In the genomic region with DNA sequence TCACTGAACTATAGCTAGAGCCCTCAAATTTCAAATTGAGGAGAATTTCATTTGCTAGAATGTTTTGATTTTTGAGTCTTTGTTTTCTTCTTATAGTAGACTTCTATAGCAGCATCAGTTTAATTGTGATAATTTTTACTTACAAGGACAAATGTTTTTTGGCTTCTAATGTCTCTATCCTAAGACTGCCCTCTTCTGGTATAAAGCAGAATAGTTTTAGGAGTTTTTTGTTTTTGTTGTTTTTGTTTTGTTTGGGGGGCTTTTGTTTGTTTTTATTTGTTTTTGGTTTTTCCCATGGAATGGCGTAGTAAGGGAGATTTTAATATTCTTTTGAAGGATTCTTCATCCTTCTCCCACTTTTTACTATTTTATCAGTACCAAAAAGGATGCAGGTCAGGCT, we compare ENCODE assay signal across 27 mouse cellular contexts. TPM values are rescaled to one million over a fixed set of nuclear protein-coding genes. Genes with fewer than 3 reads are reported as not detected.
"Had no signal": no experiment of that assay in that cellular context is flagged by ENCODE, and none has a peak within 500 bp of the region (broad histone marks: within the 10 kb centered on the region; RNA-seq: fewer than 3 reads in every experiment).

No protein-coding gene starts in this region.

- H3K9ac ChIP-seq: limb, embryonic 12.5 days; limb, embryonic 15.5 days; liver, embryonic 14.5 days; lung, embryonic 15.5 days; midbrain, embryonic 13.5 days; neural tube, embryonic 12.5 days; neural tube, embryonic 15.5 days had no signal

- H3K4me1 ChIP-seq: limb, embryonic 12.5 days; limb, embryonic 15.5 days; lung, embryonic 15.5 days; megakaryocyte, embryonic 14.5 days; midbrain, embryonic 10.5 days; midbrain, embryonic 13.5 days; neural tube, embryonic 12.5 days; neural tube, embryonic 15.5 days had no signal

- H3K27me3 ChIP-seq: limb, embryonic 12.5 days; limb, embryonic 15.5 days; lung, embryonic 15.5 days; megakaryocyte, embryonic 14.5 days; midbrain, embryonic 13.5 days; neural tube, embryonic 12.5 days; neural tube, embryonic 15.5 days had no signal

- H3K27ac ChIP-seq: limb, embryonic 12.5 days; limb, embryonic 15.5 days; liver, embryonic 14.5 days; lung, embryonic 15.5 days; midbrain, embryonic 10.5 days; midbrain, embryonic 13.5 days; neural tube, embryonic 12.5 days; neural tube, embryonic 15.5 days had no signal

- H3K9me3 ChIP-seq: limb, embryonic 12.5 days; limb, embryonic 15.5 days; lung, embryonic 15.5 days; megakaryocyte, embryonic 14.5 days; midbrain, embryonic 10.5 days; midbrain, embryonic 13.5 days; neural tube, embryonic 12.5 days; neural tube, embryonic 15.5 days had no signal

- H3K4me2 ChIP-seq: limb, embryonic 12.5 days; limb, embryonic 15.5 days; liver, embryonic 11.5 days; lung, embryonic 15.5 days; midbrain, embryonic 13.5 days; neural tube, embryonic 12.5 days; neural tube, embryonic 15.5 days had no signal

- DNase-seq: kidney, adult 18-20 months; kidney, adult 9 months; kidney, postnatal 36 days; left cerebral cortex, postnatal 4 days; lung, adult 18-20 months; lung, postnatal 10 days; lung, postnatal 36 days; thymus, postnatal 36 days had no signal

- ATAC-seq: intestine, embryonic 16.5 days; midbrain, embryonic 13.5 days had no signal

- H3K4me3 ChIP-seq: limb, embryonic 12.5 days; limb, embryonic 15.5 days; lung, embryonic 15.5 days; megakaryocyte, embryonic 14.5 days; midbrain, embryonic 10.5 days; midbrain, embryonic 13.5 days; neural tube, embryonic 12.5 days; neural tube, embryonic 15.5 days had no signal

- H3K36me3 ChIP-seq: limb, embryonic 12.5 days; limb, embryonic 15.5 days; lung, embryonic 15.5 days; midbrain, embryonic 10.5 days; midbrain, embryonic 13.5 days; neural tube, embryonic 12.5 days; neural tube, embryonic 15.5 days had no signal

RNA-seq across cellular contexts. Expression of gene Vmn2r7, which starts 45.2 kb away (rescaled TPM):
- total RNA-seq: layer of hippocampus, postnatal 25 days; left cerebral cortex, postnatal 14 days; left cerebral cortex, postnatal 4 days had no signal
- polyA plus RNA-seq: intestine, embryonic 16.5 days; kidney, embryonic 16.5 days; limb, embryonic 12.5 days; limb, embryonic 15.5 days; liver, embryonic 11.5 days; liver, embryonic 14.5 days; lung, embryonic 15.5 days; midbrain, embryonic 10.5 days; midbrain, embryonic 13.5 days; neural tube, embryonic 12.5 days; neural tube, embryonic 15.5 days; small intestine, adult 2 months; spleen, adult 2 months; stomach, embryonic 16.5 days; thymus, postnatal 0 days; urinary bladder, adult 2 months had no signal
